Mouse (Mus musculus): ENCODE measurements around the gene Klhdc8b.

The Klhdc8b gene

GRCm38 (mm10) chr9:108450292-108451169 is 10.8 kb downstream of the Klhdc8b start:
- DNase-seq = peak; percentile 48

- DNase-seq = peak; percentile 67
Observed at GRCm38 (mm10) chr9:108449860-108450259, 11.5 kb downstream of the Klhdc8b start.

GRCm38 (mm10) chr9:108445125-108445524 is 16.3 kb downstream of the Klhdc8b start:
- DNase-seq = no peak

DNA sequence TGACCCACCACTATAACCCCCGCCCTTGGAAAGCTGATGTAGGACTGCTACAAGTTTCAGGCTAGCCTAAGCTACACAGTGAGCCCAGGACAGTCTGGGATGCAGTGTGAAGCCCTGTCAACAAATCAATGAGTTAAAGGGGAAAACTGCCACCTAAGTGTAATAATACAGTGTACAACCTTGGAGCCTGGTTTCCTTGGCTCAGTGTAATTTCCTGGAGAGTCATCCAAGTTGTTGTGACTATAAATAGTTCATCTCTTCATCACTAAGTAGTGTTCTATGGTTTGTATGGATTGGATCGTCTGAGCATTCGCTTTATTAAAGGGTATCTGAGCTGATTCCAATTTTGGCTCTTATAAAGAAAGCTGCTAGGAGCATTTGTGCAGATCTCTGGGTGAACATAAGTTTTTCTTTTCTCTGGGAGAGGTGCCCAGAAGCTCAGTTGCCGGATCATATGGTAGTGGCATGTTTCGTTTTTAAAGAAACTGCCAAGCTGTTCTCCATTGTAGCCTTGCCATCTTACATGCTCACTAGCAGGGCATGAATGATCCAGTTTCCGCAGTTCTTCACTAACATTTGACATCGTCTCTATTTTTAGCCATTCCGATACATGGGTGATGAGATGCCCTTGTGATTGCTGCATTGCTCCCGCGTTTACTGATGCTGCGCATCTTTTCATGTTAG is 20.0 kb downstream of the Klhdc8b start:
- DNase-seq = no peak

- no peak for DNase-seq
Observed at GRCm38 (mm10) chr9:108440485-108440884, 20.9 kb downstream of the Klhdc8b start.

DNA sequence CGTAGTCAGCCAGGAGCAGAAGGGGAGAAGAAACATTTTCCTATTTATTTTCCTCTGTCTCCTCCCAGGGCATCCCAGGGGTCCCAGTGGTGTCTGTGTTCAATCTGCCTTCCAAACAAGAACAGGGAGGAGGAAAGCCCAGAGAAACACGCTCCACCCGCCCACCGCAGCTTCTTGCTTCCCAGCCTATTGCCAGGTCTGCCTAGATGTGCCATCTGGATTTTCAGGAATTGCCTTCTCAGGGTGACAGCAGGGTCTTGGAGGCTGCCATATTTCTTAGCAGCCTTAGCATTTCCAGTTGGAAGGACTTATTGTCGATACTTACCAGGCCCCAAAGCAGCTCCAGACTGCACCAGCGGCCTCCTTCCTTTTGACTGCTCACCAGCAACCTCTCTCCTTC is 22.2 kb downstream of the Klhdc8b start:
- no peak for DNase-seq

DNA sequence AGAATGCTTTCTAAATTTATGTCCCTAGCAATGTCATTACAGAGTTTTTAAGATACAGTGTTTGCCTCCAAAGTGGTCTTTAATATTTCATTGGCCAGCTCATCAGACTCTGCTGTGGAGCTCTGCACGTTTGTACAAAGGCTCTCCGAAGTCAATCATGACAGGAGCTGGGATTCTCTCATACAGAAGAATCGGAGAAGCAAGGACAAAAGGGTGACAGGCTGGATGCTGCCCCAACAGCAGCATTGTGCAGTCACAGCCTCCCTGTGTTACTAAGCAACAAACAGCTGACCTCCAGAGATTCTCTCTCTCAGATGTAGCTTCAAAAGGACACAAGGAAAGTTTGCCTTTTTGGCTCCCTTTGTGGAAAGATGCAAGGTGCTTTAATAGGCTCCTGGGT is 25.2 kb downstream of the Klhdc8b start, which contains the start of gene BC048562:
Gene BC048562, plus strand, starts transcription at position 301 of the 400 bp plus-strand sequence.
- DNase-seq = no peak

DNA sequence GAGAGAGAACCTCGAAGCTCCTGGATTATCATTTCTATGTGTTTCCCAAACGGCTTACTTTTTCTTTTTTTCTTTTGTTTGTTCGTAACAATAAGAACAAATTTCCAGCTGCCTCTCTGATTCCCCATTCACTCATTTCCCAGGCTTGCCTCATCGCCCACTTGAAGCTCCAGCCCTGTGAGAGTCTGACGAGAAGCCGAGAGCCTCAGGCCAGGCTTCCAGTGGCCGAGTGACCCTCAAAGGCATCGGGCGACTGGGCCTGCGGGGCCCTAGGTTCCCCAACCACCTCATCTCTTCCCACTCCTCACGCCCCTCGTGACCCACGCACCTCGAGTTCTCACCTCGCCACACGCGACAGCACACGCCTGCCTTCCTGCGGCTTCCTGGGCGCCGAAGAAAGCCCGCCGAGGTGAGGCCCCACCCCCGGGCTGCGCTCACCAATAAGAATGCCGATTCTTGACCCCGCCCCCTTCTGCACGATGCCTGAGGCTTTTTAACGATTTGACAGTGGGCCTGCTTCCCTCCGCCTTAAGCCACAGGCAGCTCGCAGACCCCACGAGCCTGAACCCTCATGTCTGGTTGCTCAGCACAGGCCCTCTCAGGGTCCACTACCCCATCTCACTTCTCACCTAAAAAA is 29.8 kb downstream of the Klhdc8b start:
- no peak for DNase-seq

DNA sequence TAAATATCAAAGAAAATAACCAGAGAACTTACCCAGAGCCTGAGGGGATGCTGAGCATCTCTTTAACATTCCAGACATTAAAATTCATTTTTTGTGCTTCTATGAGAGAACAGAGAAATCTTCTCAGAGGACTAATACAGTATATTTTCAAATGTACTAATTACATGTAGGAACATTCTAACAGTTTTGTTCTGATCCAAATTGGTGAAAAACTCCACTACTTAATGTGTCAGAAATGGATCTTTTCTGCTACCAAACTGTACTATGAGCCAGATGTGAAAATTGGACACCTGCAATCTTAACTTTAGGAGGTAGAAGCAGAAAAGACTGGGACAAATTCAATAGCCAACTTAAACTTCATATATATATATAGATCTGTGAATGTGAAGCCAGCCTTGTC is 33.0 kb downstream of the Klhdc8b start, which contains the start of gene Ccdc36:
Gene Ccdc36, minus strand, starts transcription at position 101 of the 400 bp plus-strand sequence.
- DNase-seq = no peak

- DNase-seq = no peak
Observed at GRCm38 (mm10) chr9:108412221-108412620, 49.2 kb downstream of the Klhdc8b start.

- DNase-seq = no peak
Observed at GRCm38 (mm10) chr9:108411381-108411942, 49.9 kb downstream of the Klhdc8b start.

DNA sequence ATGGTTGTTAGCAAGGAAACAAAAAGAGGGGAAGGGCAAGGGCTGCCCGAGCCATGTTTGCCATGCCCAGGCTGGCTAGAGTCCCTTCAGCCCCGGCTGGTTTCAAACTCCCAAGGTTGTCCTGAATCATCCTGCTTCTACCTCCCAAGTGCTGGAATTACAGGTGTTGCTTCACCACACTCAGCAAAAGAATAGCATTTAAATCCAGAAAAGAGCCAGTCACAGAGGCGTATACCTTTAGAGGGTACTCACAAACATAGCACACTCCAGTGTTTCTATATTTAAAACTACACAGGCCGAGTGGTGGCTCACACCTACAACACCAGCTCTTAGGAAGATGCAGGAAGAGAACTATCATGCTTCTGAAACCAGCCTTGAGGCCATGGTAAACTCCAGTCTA is 51.8 kb downstream of the Klhdc8b start:
- no peak for DNase-seq

DNA sequence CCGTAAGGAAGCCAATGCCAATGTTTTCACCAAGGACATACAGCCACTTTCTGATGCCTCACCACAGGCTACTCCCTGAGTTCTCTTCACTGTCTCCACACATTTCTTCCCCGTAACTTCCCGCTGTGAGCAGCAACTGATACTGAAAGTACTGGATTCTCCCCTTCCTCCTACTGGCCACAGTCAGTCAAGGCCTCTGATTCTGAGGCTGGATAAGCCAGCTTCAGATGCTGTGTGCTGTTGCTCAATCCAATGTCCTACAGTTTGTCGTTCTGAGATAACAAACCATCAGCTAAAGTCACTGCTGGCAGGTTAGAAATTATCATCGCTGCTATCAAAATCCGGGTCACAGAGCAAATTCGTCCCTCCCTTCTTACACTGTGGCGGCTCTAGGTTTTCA is 56.9 kb downstream of the Klhdc8b start:
- DNase-seq = no peak

- no peak for DNase-seq
Observed at GRCm38 (mm10) chr9:108403081-108403480, 58.3 kb downstream of the Klhdc8b start.

- peak; percentile 38 for DNase-seq
Observed at GRCm38 (mm10) chr9:108401186-108401960, 60.0 kb downstream of the Klhdc8b start.

DNA sequence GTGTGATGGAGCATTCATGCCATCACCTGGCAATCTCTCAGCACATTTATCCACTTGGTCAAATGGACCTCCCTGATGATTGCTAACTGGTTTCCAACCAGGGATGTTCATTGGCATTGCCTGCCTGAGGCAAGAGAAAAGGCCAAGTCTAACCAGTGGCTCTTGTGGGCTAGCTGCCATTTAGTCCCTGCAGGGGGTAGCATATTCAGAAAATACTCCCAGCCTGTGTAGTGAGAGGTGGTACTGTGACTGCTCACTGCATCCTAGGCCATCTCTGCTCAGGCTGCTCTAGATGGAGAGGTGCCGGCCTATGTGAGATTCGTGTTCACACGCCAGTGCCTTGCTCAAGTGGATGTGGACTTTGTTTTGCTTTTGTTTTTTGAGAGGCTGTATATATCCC is 63.1 kb downstream of the Klhdc8b start:
- no peak for DNase-seq

Measured in right cerebral cortex, postnatal 4 days (tissue).